Mouse (Mus musculus) stomach, embryonic 15.5 days (tissue): ENCODE measurements around the gene Umps. TPM values are rescaled to one million over a fixed set of nuclear protein-coding genes. Genes with fewer than 3 reads are reported as not detected.

Source experiments
- ATAC-seq: fragments of 200-750 bp; cut with Nextera tagmentation; 2 replicates; pipeline ENCODE4 v1.8.0; 2017; ENCODE audit warnings: low read depth, moderate number of reproducible peaks, moderate TSS enrichment; ENCODE audit not compliant: insufficient read depth, low FRiP score
- H3K27ac ChIP-seq: fragments of 300-500 bp; sonication (generic); 2 replicates; pipeline ENCODE4 v1.5.1; 2015; ENCODE audit warnings: mild to moderate bottlenecking, inconsistent platforms
- H3K27me3 ChIP-seq: fragments of 300-500 bp; sonication (generic); replicated peaks from 2 replicates; pipeline ENCODE4 v1.6.1; 2015; ENCODE audit warnings: inconsistent platforms
- H3K36me3 ChIP-seq: fragments of 300-500 bp; sonication (generic); 2 replicates; pipeline ENCODE4 v1.6.1; 2015; ENCODE audit warnings: inconsistent platforms
- H3K4me1 ChIP-seq: fragments of 300-500 bp; sonication (generic); 2 replicates; pipeline ENCODE4 v1.6.1; 2015; ENCODE audit warnings: inconsistent platforms
- H3K4me2 ChIP-seq: fragments of 300-500 bp; sonication (generic); 2 replicates; pipeline ENCODE4 v1.6.1; 2015; ENCODE audit warnings: mild to moderate bottlenecking, inconsistent platforms
- H3K4me3 ChIP-seq: fragments of 300-500 bp; sonication (generic); replicated peaks from 2 replicates; pipeline ENCODE4 v1.5.1; 2015; ENCODE audit warnings: inconsistent platforms
- H3K9ac ChIP-seq: fragments of 300-500 bp; sonication (generic); 2 replicates; pipeline ENCODE4 v1.6.1; 2015; ENCODE audit warnings: inconsistent platforms
- H3K9me3 ChIP-seq: fragments of 300-500 bp; sonication (generic); 2 replicates; pipeline ENCODE4 v1.6.1; 2016; ENCODE audit warnings: inconsistent platforms
- WGBS: fragments of 180-500 bp; shearing (Covaris S2); methylation state at CpG from one replicate; pipeline ENCODE4 v1.1.7; 2015; 5-methylcytosine and 5-hydroxymethylcytosine counted together
- polyA plus RNA-seq: library from polyadenylated mRNA; unstranded; fragments of >200 nt; fragmentation: Nextera tagmentation; extraction: Ambion mirVana; gene quantifications from 2 replicates; pipeline ENCODE4 v1.2.1, GENCODE M21; 2015

Umps gene
- polyA plus RNA-seq, 1 experiment from 2014 or later: 56.3 TPM

DNA sequence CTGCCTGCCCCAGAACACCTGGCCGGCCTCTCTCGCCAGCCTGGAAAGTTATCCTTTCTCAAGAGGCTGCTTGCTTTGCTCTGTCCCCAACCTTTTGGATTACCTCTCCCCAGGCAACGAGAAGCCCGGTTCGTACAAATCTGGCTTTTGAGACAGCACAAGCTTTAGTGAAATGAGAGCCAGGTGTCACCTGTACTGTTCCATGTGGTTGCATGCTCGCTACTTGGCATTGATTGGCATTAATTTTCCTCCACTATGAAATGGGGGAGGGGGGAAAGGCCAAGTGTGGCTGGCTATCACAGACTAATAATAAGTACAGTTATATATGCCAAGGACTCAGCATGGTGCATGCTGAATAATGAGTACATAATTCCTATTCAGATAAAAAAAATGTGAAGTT, 27.5 kb upstream of the Umps start:
- ATAC-seq: no peak
- Histone ChIP-seq H3K4me2 (no peak overlapping the region), H3K4me1 (no peaks in the 10 kb centered on the region), H3K27me3 (no peaks in the 10 kb centered on the region), H3K36me3 (no peaks in the 10 kb centered on the region), H3K27ac (no peak overlapping the region), H3K9me3 (no peaks in the 10 kb centered on the region), H3K4me3 (no peak overlapping the region), H3K9ac (no peak overlapping the region)
- WGBS: 75% methylated on average over 6 of the region's 6 CpGs

DNA sequence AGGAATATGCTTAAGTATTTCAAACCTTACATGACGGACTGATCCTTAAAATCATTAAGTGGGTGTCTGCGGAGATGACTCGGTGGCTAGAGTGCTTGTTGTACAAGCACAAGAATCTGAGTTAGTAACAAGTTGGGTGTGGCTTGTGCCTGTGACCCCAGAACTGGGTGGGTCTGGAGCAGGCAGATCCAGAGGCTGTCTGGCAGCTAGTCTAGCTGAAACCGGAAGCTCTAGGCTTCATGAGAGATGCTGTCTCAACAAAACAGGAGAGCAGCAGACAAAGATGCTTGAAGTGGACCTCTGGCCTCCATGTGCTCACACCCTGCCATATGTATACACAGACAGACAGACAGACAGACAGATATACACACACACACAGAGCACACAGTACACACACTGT, 23.9 kb upstream of the Umps start:
- H3K36me3 ChIP-seq: no peaks in the 10 kb centered on the region
- no peak overlapping the region for H3K9ac ChIP-seq
- no peak overlapping the region for H3K4me3 ChIP-seq
- H3K4me1 ChIP-seq: no peaks in the 10 kb centered on the region
- no peaks in the 10 kb centered on the region for H3K27me3 ChIP-seq
- no peak overlapping the region for H3K4me2 ChIP-seq
- ATAC-seq: no peak
- H3K9me3 ChIP-seq: no peaks in the 10 kb centered on the region
- WGBS: 66% methylated on average over 4 of the region's 4 CpGs
- H3K27ac ChIP-seq: no peak overlapping the region

- Histone ChIP-seq H3K4me3 (no peak overlapping the region), H3K4me1 (no peaks in the 10 kb centered on the region), H3K36me3 (no peaks in the 10 kb centered on the region), H3K27me3 (no peaks in the 10 kb centered on the region), H3K9me3 (no peaks in the 10 kb centered on the region), H3K27ac (no peak overlapping the region), H3K4me2 (no peak overlapping the region), H3K9ac (no peak overlapping the region)
- WGBS: 94% methylated on average over 1 of the region's 1 CpGs
- no peak for ATAC-seq
Measured at GRCm38 (mm10) chr16:33989106-33989505, 22.3 kb upstream of the Umps start.

GRCm38 (mm10) chr16:33988358-33989012, 21.6 kb upstream of the Umps start:
- no peak overlapping the region for H3K9ac ChIP-seq
- no peak overlapping the region for H3K27ac ChIP-seq
- no peaks in the 10 kb centered on the region for H3K27me3 ChIP-seq
- H3K9me3 ChIP-seq: no peaks in the 10 kb centered on the region
- no peaks in the 10 kb centered on the region for H3K4me1 ChIP-seq
- no peaks in the 10 kb centered on the region for H3K36me3 ChIP-seq
- no peak for ATAC-seq
- WGBS: 61% methylated on average over 17 of the region's 17 CpGs
- no peak overlapping the region for H3K4me3 ChIP-seq
- no peak overlapping the region for H3K4me2 ChIP-seq

DNA sequence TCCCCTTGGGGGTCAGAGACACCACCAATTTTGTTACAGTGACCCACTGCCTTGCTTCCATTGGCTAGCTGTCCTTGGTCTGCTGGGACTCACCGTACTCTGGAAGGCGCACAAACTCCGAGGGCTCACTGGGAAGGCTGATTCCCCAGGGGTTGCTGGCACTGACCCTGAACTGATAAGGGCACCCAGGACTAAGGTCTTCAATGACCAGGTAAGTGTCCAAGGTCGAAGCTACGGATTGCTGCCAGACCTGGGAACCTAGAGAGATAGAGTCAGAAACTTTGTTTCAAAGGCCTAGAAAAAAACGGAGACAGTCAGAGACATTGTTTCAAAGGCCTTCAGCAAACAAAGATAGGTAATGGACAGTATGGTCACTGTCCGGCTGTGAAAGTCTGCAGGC, 20.2 kb upstream of the Umps start:
- no peak overlapping the region for H3K27ac ChIP-seq
- H3K4me2 ChIP-seq: no peak overlapping the region
- H3K9ac ChIP-seq: no peak overlapping the region
- no peak overlapping the region for H3K4me3 ChIP-seq
- WGBS: 84% methylated on average over 7 of the region's 7 CpGs
- no peaks in the 10 kb centered on the region for H3K27me3 ChIP-seq
- no peaks in the 10 kb centered on the region for H3K9me3 ChIP-seq
- no peak for ATAC-seq
- no peaks in the 10 kb centered on the region for H3K4me1 ChIP-seq
- no peaks in the 10 kb centered on the region for H3K36me3 ChIP-seq

DNA sequence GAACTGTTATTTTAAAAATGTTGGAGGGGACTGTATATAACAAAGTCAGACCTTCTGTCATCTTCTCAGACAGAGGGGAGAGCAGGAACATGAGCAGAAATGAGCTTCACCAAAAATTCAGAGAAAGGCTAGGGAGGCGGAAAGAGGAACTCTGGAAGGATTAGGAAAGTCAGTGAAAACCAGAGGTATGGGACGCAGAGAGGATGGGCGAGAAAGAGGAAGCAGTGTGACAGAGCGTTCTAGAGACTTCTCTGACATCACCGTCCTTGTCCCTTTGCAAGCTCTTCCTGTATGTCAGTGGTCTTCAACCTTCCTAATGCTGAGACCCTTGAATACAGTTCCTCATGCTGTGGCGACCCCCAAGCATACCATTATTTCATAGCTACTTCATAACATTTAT, 18.5 kb upstream of the Umps start:
- Histone ChIP-seq H3K4me3 (no peak overlapping the region), H3K27me3 (no peaks in the 10 kb centered on the region), H3K9ac (no peak overlapping the region), H3K36me3 (no peaks in the 10 kb centered on the region), H3K27ac (no peak overlapping the region), H3K4me2 (no peak overlapping the region), H3K4me1 (no peaks in the 10 kb centered on the region), H3K9me3 (no peaks in the 10 kb centered on the region)
- ATAC-seq: no peak
- whole genome bisulfite sequencing: 75% methylated on average over 6 of the region's 6 CpGs

DNA sequence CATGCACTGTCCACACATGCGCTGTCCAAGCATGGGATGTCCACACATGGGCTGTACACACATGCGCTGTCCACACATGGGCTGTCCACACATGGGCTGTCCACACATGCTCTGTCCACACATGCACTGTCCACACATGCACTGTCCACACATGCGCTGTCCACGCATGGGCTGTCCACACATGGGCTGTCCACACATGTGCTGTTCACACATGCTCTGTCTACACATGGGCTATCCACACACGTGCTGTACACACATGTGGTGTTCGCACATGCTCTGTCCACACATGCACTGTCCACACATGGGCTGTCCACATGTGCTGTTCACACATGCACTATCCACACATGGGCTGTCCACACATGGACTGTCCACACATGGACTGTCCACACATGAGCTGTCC, 16.9 kb upstream of the Umps start:
- no peak for ATAC-seq
- Histone ChIP-seq H3K27me3 (no peaks in the 10 kb centered on the region), H3K4me3 (no peak overlapping the region), H3K9ac (no peak overlapping the region), H3K4me2 (no peak overlapping the region), H3K36me3 (no peaks in the 10 kb centered on the region), H3K9me3 (no peaks in the 10 kb centered on the region), H3K4me1 (no peaks in the 10 kb centered on the region; the same call in 1 of the 2 replicates), H3K27ac (no peak overlapping the region)
- WGBS: 94% methylated on average over 6 of the region's 6 CpGs

DNA sequence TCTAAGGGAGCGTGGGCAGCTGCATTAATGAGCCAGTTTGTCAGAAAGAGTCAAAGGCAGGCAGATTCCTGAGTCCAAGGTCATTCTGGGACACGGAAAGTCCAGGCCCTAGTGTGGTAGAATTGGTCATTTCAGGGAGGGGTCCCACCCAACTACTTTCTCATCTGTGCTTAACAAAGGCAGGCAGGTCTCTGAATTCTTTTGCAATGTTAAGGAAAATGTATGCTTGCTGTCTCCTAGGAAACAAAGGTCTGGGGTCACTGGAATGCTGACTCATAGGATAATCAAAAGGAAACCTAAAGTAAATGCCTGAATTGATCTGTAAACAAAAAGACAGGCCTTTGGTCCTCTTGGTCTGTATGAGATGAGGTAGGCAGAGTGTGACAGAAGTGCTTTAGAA, 13.0 kb upstream of the Umps start:
- Histone ChIP-seq H3K36me3 (no peaks in the 10 kb centered on the region), H3K4me1 (no peaks in the 10 kb centered on the region; the same call in 1 of the 2 replicates), H3K9ac (no peak overlapping the region), H3K4me2 (no peak overlapping the region), H3K27ac (no peak overlapping the region), H3K9me3 (no peaks in the 10 kb centered on the region), H3K4me3 (no peak overlapping the region), H3K27me3 (no peaks in the 10 kb centered on the region)
- WGBS: 44% methylated on average over 2 of the region's 2 CpGs
- peak; percentile 35; the same call in 1 of the 2 replicates for ATAC-seq

- ATAC-seq: no peak
- peaks cover 7% of the 10 kb centered on the region; the same call in 1 of the 2 replicates for H3K4me1 ChIP-seq
- WGBS: 51% methylated on average over 2 of the region's 2 CpGs
- no peaks in the 10 kb centered on the region for H3K27me3 ChIP-seq
- peak overlapping the region; percentile 68 for H3K4me2 ChIP-seq
- no peaks in the 10 kb centered on the region for H3K9me3 ChIP-seq
- H3K4me3 ChIP-seq: peak overlapping the region; percentile 67
- peak overlapping the region; percentile 51; the same call in 1 of the 2 replicates for H3K9ac ChIP-seq
- peaks cover 5% of the 10 kb centered on the region; the same call in 1 of the 2 replicates for H3K36me3 ChIP-seq
- peak overlapping the region; percentile 68 for H3K27ac ChIP-seq
Measured at GRCm38 (mm10) chr16:33967283-33967640, 424 bp upstream of the Umps start.

- WGBS: 3% methylated on average over 15 of the region's 15 CpGs
- H3K4me2 ChIP-seq: peak overlapping the region; percentile 68
- peaks cover 7% of the 10 kb centered on the region; the same call in 1 of the 2 replicates for H3K4me1 ChIP-seq
- ATAC-seq: no peak
- H3K27ac ChIP-seq: peak overlapping the region; percentile 68
- H3K9ac ChIP-seq: peak overlapping the region; percentile 51
- no peaks in the 10 kb centered on the region for H3K27me3 ChIP-seq
- peaks cover 13% of the 10 kb centered on the region for H3K36me3 ChIP-seq
- H3K9me3 ChIP-seq: no peaks in the 10 kb centered on the region
- H3K4me3 ChIP-seq: peak overlapping the region; percentile 67
Measured at GRCm38 (mm10) chr16:33965878-33966537, 830 bp downstream of the Umps start.

- H3K27me3 ChIP-seq: no peaks in the 10 kb centered on the region
- 66% methylated on average over 6 of the region's 6 CpGs for WGBS
- H3K36me3 ChIP-seq: peaks cover 28% of the 10 kb centered on the region
- H3K9ac ChIP-seq: no peak overlapping the region
- ATAC-seq: peak; percentile 74
- H3K27ac ChIP-seq: peak overlapping the region; percentile 8; the same call in 1 of the 2 replicates
- H3K9me3 ChIP-seq: no peaks in the 10 kb centered on the region
- no peak overlapping the region for H3K4me3 ChIP-seq
- H3K4me1 ChIP-seq: peaks cover 7% of the 10 kb centered on the region; the same call in 1 of the 2 replicates
- H3K4me2 ChIP-seq: no peak overlapping the region
Measured at GRCm38 (mm10) chr16:33963509-33963908, 3.3 kb downstream of the Umps start.

DNA sequence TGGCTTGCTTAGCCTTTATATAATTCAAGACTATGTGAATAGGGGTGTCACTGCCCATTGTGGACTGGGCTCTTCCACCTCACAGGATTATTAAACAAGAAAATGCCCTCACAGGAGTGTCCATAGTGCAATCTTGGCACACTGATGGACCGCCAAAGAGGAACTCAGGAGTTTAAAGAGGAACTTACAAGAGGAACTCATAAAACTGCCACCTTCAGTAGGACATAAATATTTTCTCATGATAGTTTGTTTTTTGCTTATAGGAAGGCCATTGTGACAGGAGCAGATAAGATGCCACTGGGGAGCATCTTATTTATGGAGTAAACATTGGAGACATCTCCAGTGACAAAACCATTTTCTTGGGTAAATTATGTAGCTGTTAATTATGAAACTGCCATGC, 12.0 kb downstream of the Umps start:
- 91% methylated on average over 1 of the region's 1 CpGs for WGBS
- peaks cover 51% of the 10 kb centered on the region for H3K36me3 ChIP-seq

More for the DNA sequence above, 12.0 kb downstream of the Umps start:
- no peaks in the 10 kb centered on the region for H3K27me3 ChIP-seq
- H3K4me3 ChIP-seq: no peak overlapping the region
- H3K9ac ChIP-seq: no peak overlapping the region
- H3K9me3 ChIP-seq: no peaks in the 10 kb centered on the region
- no peak for ATAC-seq
- no peak overlapping the region for H3K4me2 ChIP-seq
- H3K27ac ChIP-seq: no peak overlapping the region
- no peaks in the 10 kb centered on the region for H3K4me1 ChIP-seq
